Mouse (Mus musculus): ENCODE measurements around the gene Morn2.
"Not testable (repeated sequence)": the region's sequence is repeated elsewhere in the genome, so short reads cannot be mapped to it uniquely, and the experiment has no call there.

The Morn2 gene

GRCm38 (mm10) chr17:80290074-80290657, at the start of gene Morn2, which contains the start of gene Dhx57:
TSS of gene Morn2 (plus strand) at chr17:80290203.
TSS of gene Dhx57 (minus strand) at chr17:80290476.
- DNase-seq (ENCODE audit: low spot score) = peak; percentile 99

DNA sequence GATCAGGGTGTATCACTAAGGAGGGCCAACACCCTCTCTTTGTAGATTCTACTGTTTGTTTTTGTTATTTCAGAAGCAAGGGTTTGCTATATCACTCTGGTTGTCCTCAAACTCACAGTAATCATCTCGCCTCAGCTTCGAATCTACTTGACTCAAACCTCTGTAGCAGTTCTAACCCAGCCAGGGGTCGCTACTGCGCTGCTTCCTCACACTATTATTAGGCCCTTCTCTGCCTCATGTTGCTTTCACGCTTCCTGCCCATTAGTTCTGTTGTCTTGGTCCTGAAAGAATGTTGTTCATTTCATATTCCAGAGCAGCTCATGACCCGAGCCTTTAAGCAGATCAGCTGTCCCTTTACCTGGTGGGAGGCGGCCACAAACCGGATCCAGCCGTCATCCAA, 48.4 kb upstream of the Morn2 start:
- DNase-seq (ENCODE audit: low spot score) = no peak

- no peak for DNase-seq (ENCODE audit: low spot score)
Observed at GRCm38 (mm10) chr17:80243116-80243515, 46.9 kb upstream of the Morn2 start.

GRCm38 (mm10) chr17:80252757-80253525, 37.1 kb upstream of the Morn2 start:
- DNase-seq (ENCODE audit: low spot score) = no peak

DNA sequence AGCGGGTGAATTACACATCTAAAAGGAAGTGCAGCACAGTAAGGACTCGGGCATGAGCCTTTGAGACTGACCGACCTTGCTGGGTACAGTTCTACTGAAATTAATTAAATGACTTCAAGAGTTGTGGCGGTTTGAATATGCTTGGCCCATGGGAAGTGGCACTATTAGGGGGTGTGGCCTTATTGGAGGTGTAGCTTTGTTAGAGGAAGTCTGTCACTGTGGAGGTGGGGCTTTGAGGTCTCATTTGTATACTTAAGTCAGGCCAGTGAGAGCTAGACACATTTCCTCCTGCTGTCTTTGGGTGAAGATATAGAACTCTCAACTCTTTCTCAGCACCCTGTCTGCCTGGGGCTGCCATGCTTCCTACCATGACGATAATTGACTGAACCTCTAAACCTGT, 35.6 kb upstream of the Morn2 start:
- no peak for DNase-seq (ENCODE audit: low spot score)

DNA sequence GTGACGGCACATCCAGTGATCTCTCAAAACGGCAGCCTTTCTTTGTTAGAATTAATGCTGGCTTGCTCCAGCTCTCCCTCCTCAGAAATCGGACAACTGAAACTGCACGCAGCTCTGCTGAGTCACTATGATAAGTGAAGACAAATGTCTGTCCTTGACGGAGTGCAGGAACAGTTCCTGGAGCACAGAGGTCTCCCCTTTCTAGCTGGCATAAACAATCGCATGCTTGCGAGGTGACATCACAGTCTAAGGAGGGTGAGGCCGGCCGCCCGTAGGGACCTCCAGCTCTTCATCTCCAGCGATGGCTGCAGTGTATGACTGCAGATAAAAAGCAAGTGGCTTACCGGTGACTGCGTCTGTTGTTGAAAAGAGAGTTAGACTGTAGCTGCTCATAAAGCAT, 34.8 kb upstream of the Morn2 start:
- peak; percentile 20 for DNase-seq (ENCODE audit: low spot score)

GRCm38 (mm10) chr17:80267065-80267464, 22.9 kb upstream of the Morn2 start:
- DNase-seq (ENCODE audit: low spot score) = no peak

GRCm38 (mm10) chr17:80268151-80268550, 21.9 kb upstream of the Morn2 start:
- no peak for DNase-seq (ENCODE audit: low spot score)

GRCm38 (mm10) chr17:80270622-80271021, 19.4 kb upstream of the Morn2 start:
- not testable (repeated sequence) for DNase-seq (ENCODE audit: low spot score)

DNA sequence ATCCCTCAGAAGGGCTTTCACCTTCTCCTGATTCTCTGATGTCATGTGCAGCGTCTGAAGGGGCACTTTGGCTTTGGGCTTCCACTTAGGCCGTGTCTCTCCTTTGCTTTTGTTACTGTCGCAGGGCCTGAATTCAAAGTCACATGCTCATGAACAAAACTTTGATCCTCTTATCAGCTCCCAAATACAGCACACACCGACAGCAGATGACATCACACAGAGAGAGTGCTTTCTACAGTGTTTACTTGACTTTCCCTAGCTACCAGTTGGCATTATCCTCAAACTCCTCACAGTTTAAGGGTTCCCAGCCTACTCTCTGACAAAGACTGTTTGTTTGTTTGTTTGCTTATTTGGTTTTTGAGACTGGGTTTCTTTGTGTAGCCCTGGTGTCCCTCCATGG, 11.7 kb upstream of the Morn2 start:
- no peak for DNase-seq (ENCODE audit: low spot score)

DNA sequence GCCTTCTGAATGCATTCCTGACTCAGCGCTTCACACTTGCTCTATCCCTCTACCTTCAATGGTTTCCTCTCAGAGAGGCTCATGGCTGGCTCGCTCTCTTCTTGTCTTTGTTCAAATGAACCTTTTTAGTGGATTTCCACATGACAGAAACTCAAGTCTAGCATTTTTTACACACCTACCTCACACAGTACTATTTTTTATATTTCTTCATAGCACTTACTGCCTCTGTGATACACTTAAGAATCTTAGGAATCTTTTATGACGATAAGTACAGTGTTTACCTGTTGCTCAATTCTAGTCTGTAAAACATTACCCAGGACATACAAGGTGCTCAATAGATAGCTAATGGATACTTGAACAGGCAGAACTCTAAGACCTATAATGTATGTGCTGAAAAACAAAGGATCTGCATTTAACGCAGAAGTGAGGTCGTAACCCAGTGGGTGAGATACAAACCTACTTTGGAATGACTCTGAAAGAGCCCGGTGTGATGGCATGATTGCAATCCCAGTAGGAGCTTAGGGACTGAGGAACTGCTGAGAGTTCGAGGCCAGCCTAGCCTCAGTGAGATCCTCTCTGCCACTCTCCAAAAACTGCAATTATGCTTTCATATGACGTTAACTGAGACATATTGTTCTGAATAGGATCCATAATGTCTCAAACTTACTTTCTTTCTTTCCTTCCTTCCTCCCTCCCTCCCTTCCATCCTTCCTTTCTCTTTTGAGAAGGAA, 10.5 kb upstream of the Morn2 start:
- no peak for DNase-seq (ENCODE audit: low spot score)

DNA sequence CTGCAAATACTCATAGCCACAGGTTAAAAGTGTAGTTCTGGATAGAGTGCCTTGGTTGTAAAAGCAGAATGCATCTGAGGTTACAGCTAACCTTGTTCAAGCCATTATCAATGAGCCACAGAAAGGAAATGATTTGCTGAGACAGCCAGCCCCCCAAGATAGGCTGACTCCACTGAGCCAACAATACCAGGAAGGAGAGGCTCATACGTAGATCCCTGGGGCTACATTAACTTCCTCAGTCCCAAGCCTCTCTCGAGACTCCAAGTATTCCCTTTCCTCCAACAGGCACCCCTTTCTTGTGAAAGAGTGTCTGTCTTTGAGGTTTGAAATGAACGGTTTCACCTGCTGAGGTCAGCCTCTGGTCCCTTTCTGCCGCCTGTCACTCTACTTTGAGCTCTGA, 5.6 kb upstream of the Morn2 start:
- DNase-seq (ENCODE audit: low spot score) = no peak

DNA sequence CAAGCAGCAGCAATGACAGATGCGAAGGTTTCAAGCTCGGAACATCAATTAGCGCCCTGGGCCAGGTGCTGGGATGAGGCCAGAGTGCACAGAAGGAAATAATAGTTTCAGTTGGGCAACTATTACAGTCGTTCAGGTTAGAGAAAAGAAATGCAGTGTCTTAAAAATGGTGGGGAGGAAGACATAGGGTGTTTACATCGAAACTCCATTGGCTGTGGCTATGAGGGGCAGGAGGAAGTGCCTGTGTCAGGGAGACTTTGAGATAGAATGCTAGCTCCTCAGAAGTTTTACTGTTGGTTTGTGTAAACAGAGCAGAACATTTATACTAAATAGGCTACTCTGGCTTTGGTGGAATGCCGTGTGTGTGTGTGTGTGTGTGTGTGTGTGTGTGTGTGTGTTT, 2.0 kb upstream of the Morn2 start:
- no peak for DNase-seq (ENCODE audit: low spot score)

- no peak for DNase-seq (ENCODE audit: low spot score)
Observed at GRCm38 (mm10) chr17:80289280-80290073, 526 bp upstream of the Morn2 start.

GRCm38 (mm10) chr17:80291148-80291547, 1.1 kb downstream of the Morn2 start:
- no peak for DNase-seq (ENCODE audit: low spot score)

GRCm38 (mm10) chr17:80295258-80295657, 5.3 kb downstream of the Morn2 start:
- DNase-seq (ENCODE audit: low spot score) = no peak

DNA sequence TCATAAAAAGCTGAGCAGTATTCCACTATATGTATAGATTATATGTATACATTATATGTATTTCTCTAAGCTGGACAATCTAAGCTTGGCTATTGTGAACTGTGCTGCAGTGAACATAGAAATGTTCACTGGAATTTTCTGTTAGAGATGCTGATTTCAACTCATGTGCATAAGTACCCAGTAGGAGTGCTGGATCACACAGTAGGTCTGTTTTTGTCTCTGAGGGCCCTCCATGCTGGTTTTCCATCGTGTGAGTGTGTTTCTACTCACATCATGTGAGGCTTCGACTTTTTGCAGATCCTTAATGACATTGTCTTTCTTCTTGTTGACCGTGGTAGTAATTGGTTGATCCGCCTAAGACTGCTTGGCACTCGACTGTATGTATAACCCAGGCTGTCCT, 8.8 kb downstream of the Morn2 start:
- DNase-seq (ENCODE audit: low spot score) = no peak

DNA sequence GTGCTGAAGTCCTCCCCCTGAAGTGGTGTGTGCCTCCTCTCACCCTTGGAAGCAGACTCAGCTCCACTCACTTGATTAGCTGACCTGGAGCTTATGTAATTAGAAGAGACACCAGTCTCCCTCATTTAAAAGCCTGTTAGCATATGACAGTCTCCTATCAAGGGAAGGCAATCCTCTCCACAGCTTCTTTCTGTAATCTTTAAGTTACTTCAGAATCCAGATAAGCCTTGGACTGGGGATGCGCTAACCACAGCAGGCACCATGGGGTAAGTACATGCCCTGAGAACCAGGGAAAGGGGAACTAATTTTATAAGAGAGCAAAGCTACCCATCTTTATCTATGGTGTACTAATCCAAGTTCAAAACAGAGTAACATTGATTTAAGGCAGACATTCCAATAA, 17.2 kb downstream of the Morn2 start, which contains the start of gene Arhgef33:
Arhgef33 (plus strand) TSS at position 157 of the 400 bp plus-strand sequence.
- no peak for DNase-seq (ENCODE audit: low spot score)

DNA sequence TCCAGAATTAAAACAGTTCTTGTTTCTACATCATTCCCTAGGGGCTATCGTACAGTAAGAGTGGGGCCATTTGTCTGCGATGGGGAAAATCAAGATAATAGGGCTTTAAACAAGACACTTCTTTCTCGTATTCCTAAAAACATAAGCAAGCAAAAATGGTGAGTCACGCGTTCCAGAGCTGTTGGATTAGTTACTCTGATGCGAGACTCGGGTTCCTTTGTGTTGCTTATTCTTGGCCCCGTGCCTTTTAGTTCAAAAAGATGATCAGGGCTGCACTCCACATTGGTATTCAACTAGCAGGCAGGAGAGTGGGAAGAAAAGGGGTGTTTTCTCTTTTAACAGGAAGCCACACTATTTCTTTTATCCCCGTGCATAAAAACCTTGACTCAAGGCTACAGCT, 21.8 kb downstream of the Morn2 start:
- no peak for DNase-seq (ENCODE audit: low spot score)

DNA sequence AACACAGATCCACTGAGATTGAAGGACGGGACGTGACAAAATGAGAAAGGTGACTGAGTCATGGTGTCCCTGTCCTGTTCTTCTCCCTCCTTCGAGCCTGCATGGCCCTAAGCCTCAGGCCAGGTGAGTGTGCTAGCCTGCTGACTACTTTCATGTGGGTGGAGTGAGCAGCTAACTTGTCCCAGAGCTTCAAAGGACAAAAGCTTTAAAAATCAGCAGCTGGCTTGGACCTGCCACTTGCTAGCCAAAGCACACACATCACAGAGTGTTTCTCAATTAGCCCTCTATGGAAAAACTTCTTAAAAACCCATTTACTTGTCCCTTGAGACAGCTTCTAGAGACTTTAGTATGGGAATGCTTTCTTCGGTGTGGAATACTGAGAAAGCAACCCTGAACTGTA, 22.4 kb downstream of the Morn2 start:
- DNase-seq (ENCODE audit: low spot score) = no peak

- no peak for DNase-seq (ENCODE audit: low spot score)
Observed at GRCm38 (mm10) chr17:80322228-80322627, 32.2 kb downstream of the Morn2 start.

DNA sequence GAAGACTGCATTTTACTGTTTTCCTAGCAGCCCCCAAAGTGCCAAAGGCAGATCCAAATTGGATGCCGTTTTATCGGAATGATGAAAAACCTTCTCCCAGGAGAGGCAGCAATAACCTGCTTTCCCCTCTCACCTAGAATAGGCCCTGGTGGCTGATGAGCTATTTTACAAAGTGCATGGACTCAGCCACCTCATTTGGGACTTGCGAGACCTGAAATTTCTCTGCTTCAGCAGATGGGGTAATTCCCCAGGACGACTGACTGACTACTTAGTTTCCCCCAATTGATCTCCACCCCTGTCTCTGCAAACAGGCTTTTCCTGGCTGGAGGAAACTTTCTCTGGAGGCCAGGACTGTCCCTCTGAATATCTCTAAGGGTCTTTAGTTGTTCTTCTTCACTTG, 33.0 kb downstream of the Morn2 start:
- DNase-seq (ENCODE audit: low spot score) = no peak

Measured in ovary, postnatal 10 days (tissue).